Mouse (Mus musculus) T-helper 1 cell (primary cell): Measurements from ENCODE around the gene Dpf3.

Source experiments
- in situ Hi-C: fragments of 300-600 bp; cut with MboI, MseI; formaldehyde crosslinking; loops from one replicate; pipeline ENCODE4 v1.15.1; 2025; ENCODE audit warnings: high pct_unique_total_duplicates

The Dpf3 gene

GRCm38 (mm10) chr12:83342035-83342874 lies 145.3 kb downstream of the Dpf3 start:
- in situ Hi-C loops, result no loop called here

GRCm38 (mm10) chr12:83340960-83341359 lies 146.6 kb downstream of the Dpf3 start:
- in situ Hi-C loops, result no loop called here

- in situ Hi-C loops, result no loop called here
Measured at GRCm38 (mm10) chr12:83338345-83338744, 149.2 kb downstream of the Dpf3 start.

GRCm38 (mm10) chr12:83337776-83338149 lies 149.8 kb downstream of the Dpf3 start:
- in situ Hi-C loops, result no loop called here

DNA sequence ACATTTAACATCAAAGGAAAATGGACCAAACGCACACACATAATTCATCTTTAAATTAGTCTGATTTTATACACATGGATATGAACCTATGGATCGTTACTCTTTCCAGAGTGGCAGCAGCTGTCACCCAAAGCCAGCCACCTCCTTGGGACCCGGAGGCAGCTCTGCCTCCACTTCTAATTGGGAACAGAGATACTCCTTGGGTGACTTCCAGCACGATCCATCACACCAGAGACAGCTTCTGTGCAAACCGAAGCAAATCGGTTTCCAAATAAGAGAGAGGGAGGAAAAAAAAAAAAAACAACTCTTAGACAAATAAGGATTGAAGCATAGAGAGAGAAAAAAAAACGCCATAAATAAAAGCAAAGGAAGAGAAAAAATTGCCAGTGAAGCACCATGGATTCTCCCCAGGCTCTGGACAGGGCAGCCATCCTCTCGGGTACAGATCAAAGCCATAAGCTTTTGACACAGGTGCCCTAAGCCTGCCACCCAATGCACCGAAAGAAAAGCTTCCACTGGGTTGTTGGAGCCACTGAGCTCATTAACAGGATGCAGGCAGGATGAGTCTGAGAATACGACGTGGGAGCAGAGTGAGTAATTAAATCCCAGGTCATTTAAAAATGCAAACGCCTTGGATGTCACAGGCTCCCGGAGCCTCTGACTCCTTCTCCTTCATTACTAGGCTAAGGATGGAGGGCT lies 150.3 kb downstream of the Dpf3 start:
- in situ Hi-C loops, result no loop called here

DNA sequence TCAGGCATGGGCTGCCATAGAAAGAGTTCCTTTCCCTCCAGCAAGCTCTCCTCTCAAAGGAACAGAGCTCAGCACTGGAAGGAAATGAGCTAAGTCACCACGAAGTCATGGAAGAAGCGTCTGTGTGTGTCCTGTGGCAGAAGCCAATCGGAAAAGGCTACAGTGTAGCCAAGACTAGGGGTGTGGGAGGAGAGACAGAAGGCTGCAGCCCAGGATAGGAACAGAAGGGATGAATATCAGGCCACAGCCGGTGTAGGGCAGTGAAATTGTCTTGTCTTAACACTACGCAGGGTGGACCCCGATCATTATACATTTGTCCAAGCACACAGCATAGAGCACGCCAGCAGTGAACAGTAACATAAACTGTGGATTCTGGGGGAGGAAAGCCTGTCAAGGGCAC lies 157.5 kb downstream of the Dpf3 start:
- in situ Hi-C loops, result no loop called here

GRCm38 (mm10) chr12:83328899-83329298 lies 158.6 kb downstream of the Dpf3 start:
- in situ Hi-C loops, result no loop called here

GRCm38 (mm10) chr12:83328491-83328890 lies 159.0 kb downstream of the Dpf3 start:
- in situ Hi-C loops, result no loop called here

- in situ Hi-C loops, result no loop called here
Measured at GRCm38 (mm10) chr12:83327451-83327850, 160.1 kb downstream of the Dpf3 start.

DNA sequence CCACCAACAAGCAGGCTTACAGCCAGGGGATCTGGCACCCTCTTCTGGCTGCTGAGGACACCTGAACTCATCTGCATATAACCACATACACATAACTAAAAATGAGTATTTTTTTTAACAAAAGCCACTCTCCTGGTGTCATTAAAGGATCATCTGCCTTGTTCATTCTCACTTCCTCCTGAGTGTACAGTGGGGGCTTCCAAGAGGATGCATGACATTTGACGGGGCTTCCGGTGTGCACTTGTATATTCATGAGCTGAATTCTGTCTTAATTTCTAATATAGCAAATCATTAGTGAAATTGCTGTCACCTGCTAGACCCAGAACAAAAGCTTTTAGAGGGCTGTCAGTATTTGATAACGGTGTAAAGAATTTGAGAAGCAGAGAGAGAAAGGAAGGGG lies 166.8 kb downstream of the Dpf3 start:
- in situ Hi-C loops, result loop anchor here (25.0 kb wide), 1 partner anchor 1892 kb away; the partner anchor contains the start of gene Eif2b2

- in situ Hi-C loops, result loop anchor here (25.0 kb wide), 1 partner anchor 1894 kb away; the partner anchor contains the start of gene Eif2b2
Measured at GRCm38 (mm10) chr12:83317646-83318443, 169.7 kb downstream of the Dpf3 start.

GRCm38 (mm10) chr12:83314666-83315065 lies 172.8 kb downstream of the Dpf3 start:
- in situ Hi-C loops, result loop anchor here (25.0 kb wide), 1 partner anchor 1898 kb away; the partner anchor contains the start of gene Eif2b2

DNA sequence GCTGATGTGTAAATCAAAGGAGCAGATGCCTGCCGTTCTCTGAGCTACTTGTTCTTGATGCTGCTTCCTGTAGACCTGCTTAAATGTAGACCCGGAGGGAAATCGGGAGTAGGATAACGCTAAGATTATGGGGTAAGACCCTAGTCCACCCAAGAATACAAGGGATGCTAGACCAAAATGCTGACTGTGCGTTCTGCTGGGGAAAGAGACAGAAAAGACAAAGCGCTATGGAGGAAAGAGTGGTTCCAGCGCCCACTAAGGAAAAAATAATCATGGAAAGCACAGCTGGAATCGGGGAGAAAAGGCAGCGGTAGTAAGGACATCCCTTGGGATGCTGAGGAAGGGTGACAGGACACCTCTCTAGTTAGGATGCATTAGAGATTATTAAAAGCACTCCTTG lies 174.7 kb downstream of the Dpf3 start:
- in situ Hi-C loops, result loop anchor here (25.0 kb wide), 1 partner anchor 1899 kb away; the partner anchor contains the start of gene Eif2b2

DNA sequence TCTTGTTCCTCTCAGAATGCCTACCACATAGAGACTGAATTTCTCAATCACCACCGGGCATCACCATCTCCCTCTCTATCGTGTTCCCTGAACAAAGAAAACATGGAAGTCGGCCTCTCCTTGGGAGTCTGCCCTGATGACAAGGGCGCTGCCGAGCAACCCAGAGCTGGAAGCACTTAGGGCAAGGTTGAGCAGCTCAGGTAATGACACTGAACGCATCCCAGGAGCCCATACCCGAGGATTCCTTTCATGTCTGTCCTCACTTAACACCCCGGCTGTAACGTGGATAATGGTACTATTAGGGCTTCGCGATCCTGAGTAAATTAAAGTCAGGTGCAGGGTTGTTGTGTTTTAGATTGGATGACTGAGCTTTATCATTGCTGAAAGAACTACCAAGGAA lies 176.9 kb downstream of the Dpf3 start:
- in situ Hi-C loops, result loop anchor here (25.0 kb wide), 1 partner anchor 1902 kb away; the partner anchor contains the start of gene Eif2b2

DNA sequence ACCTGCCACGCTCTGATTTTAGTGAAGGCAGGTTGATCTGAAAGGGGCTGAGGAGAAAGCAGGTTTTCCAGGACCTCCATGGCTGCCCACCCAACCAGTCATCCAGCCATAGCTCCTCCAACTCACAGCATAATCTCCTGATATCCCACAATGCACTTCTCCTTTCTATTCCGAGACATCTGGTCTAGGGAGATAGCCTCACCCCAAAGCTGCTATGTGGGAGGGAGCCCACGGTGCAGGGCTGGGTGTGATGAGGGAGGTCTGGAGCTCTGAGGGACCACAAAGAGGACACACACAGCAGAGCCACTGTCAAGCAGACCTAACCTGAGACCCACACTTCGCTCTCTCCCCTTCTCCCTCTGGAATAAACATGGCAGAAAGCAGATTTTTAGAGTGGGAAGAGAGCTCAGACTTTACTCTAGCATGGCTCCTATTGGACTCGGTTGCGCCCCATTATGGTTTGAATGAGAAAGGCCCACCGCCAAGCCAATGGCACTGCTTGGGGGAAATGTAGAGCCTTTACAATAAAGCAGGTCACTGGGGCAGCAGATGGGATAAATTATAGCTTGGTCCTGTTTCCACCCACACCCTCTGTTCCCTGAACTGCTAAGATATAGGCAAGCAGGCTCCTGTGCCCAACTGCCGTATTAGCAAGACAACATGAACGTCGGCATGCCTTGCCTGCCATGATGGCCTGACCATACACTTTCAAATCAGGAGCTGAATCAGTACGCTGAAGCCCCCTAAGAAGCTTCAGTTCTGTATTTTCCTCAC lies 178.3 kb downstream of the Dpf3 start:
- in situ Hi-C loops, result loop anchor here (25.0 kb wide), 1 partner anchor 1903 kb away; the partner anchor contains the start of gene Eif2b2

DNA sequence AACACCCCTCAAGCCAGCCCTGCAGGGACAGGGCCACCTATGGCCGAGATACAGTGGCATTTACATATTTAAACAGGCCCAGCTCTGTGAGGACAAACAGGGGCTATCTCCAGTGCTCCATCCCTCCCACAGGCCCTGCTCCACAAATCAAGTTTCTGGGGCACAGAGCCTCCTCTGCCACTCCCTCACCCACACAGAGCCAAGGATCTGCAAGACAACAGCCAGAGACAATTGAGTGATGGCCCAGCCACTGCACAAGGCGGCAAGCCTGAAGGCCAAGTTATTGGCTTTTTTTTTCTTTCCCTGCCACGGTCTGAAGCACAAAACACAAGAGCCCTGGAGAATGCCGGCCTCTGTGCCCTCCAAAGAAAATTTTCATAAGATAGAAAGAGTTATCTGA lies 178.9 kb downstream of the Dpf3 start:
- in situ Hi-C loops, result loop anchor here (25.0 kb wide), 1 partner anchor 1904 kb away; the partner anchor contains the start of gene Eif2b2

DNA sequence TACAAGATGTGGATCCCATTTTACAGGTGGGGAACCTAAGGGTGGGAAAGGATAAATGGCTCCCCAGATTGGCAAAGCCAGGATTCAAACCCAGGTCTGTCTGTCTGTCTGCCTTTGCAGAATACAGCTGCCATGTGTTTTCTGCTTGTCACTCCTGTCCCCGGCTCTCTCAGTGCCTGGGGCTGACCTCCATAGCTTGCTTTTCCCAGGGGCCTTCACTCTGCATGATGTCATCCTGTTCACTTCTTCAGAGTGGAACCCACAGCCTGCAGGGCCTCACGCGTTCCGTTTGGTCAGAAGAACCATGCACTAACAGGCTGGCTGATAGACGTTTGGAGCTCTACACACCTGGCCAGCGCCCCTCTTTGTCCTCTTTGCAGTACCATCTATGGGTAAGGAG lies 184.3 kb downstream of the Dpf3 start:
- in situ Hi-C loops, result loop anchor here (25.0 kb wide), 1 partner anchor 1909 kb away; the partner anchor contains the start of gene Eif2b2

GRCm38 (mm10) chr12:83302320-83303153 lies 185.0 kb downstream of the Dpf3 start:
- in situ Hi-C loops, result loop anchor here (25.0 kb wide), 1 partner anchor 1910 kb away; the partner anchor contains the start of gene Eif2b2

DNA sequence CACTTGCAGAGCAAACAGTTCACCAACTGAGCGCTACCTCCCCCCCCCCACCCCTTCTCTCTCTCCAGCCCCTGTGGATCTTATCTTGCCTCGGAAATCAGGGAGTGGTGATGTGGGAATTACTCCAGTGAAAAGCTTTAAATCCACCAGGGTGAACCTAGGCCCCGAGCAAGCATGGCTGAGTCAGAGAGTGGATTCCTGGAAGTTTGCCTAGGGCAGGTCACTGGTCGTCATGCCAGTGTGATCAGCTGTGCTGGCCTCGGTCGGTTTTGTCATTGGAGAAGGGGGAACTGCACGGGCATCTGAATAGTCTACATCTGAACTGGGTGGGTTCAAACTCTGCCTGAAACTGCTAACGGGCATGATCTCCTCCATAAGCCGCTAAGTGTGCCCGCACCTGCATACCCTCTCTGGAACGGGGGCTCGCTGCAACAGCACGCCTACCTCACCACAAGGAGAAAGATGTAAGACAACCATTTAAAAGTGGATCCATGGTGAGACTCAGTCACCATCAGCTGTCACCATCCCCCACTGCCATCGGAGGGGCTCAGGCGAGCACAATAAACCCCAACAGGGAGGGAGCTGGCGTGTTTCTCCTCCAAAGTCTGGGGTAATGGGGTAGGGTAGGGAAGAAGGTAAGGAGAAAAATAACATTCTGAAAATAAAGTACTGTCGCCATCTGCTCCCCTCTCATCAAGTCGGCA lies 185.7 kb downstream of the Dpf3 start:
- in situ Hi-C loops, result loop anchor here (25.0 kb wide), 1 partner anchor 1911 kb away; the partner anchor contains the start of gene Eif2b2
